Mouse (Mus musculus): ENCODE measurements at regions not wholly inside any gene's neighbourhood (a gene's known extent, or its start where the extent isn't known, plus 50 kb on each side); places are given as distances from the start of the nearest gene placed in this dataset.

DNA sequence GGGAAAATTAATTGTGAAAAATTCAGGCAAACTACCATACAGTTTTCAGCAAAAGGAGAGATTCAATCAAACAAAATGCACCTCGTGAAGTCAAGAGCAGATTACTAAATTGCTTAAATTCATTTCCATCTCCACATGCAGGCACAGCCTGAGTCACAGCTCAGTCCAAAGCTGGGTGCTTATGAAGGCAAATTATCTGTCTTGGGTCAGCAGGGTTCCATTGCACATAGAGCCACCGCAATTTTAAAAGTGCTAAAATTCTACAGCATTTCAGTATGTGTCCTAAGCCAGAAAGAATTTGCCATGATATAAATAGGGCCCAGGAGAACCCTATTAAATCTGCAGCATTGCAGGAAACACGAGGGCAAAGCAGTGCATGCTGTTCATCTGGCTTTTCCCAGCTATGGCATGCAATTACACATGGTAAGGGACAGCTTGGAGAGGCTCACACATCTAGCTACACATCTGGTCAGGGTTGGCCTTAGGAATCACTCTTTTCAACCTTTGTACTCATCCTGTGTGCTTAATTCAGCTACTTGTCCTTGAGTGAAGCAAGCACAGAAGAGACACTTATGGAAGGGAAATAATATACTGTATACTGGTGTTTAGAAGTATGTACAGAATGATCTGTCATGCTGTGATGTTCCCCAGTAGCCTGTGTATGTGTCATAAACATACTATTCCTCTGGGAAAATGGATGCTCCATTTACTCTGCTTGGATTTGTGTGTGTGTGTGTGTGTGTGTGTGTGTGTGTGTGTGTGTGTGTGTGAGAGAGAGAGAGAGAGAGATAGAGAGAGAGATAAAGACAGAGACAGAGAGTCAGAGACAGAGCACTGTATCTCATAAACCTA lies 271.0 kb upstream of the Myo3a start:
- TF ChIP-seq EP300 (optimal IDR thresholded peaks at IDR 0.05) (no peak), CTCF (IDR thresholded peaks at IDR 0.05; ENCODE audit: low read depth) (no peak)
- H3K4me2 ChIP-seq (replicated peaks; ENCODE audit: low read depth): no peak overlapping the region
- H3K27me3 ChIP-seq (ENCODE audit: control insufficient read depth, insufficient read depth, low read length): no peaks in the 10 kb centered on the region
- no peak for DNase-seq (ENCODE audit: low spot score)
- no peaks in the 10 kb centered on the region for H3K36me3 ChIP-seq (ENCODE audit: control insufficient read depth, insufficient read depth, low read length)
- no peak overlapping the region for H3K27ac ChIP-seq (replicated peaks)
- no peaks in the 10 kb centered on the region for H3K9me3 ChIP-seq (ENCODE audit: control insufficient read depth, low read length)
- ATAC-seq (ENCODE audit: low FRiP score, low TSS enrichment): no peak
- H3K9ac ChIP-seq (ENCODE audit: low read length): no peak overlapping the region
- WGBS: 65% methylated on average over 3 of the region's 3 CpGs
- no peak overlapping the region for H3K4me3 ChIP-seq (ENCODE audit: low read depth, low read length)
- no peaks in the 10 kb centered on the region for H3K4me1 ChIP-seq (replicated peaks; ENCODE audit: control insufficient read depth, insufficient read depth)

DNA sequence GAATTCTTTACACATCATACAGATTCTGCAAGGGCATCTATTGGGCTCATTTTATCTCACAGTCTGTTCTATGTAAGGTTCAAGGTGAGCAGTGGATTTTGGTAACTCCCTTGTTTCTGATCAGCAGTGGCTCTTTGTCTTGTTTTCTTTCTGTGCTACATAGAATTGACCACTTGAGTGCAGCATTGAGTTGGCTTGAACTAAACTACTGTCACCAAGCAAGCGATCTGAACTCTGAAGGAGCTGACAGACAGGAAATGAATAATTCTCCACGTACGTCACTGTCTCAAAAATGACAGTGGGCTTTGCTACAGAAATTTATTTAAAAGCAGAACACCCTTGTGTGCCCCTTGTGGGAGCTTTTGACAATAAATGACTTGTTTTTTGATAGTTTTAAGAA lies 268.9 kb upstream of the Myo3a start:
- Histone ChIP-seq H3K27me3 (ENCODE audit: control insufficient read depth, insufficient read depth, low read length) (no peaks in the 10 kb centered on the region), H3K4me1 (replicated peaks; ENCODE audit: control insufficient read depth, insufficient read depth) (no peaks in the 10 kb centered on the region), H3K4me3 (ENCODE audit: low read depth, low read length) (no peak overlapping the region), H3K9ac (ENCODE audit: low read length) (no peak overlapping the region), H3K27ac (replicated peaks) (no peak overlapping the region), H3K4me2 (replicated peaks; ENCODE audit: low read depth) (0 out of 2 replicates have a peak overlapping the region, but pooled peaks have one; percentile 23), H3K9me3 (ENCODE audit: control insufficient read depth, low read length) (no peaks in the 10 kb centered on the region), H3K36me3 (ENCODE audit: control insufficient read depth, insufficient read depth, low read length) (no peaks in the 10 kb centered on the region)
- TF ChIP-seq CTCF (IDR thresholded peaks at IDR 0.05; ENCODE audit: low read depth) (peak; percentile 84), EP300 (optimal IDR thresholded peaks at IDR 0.05) (no peak)
- WGBS: under 1% methylated on average over 3 of the region's 3 CpGs
- ATAC-seq (ENCODE audit: low FRiP score, low TSS enrichment) (peak; percentile 77), DNase-seq (ENCODE audit: low spot score) (peak; percentile 29)

DNA sequence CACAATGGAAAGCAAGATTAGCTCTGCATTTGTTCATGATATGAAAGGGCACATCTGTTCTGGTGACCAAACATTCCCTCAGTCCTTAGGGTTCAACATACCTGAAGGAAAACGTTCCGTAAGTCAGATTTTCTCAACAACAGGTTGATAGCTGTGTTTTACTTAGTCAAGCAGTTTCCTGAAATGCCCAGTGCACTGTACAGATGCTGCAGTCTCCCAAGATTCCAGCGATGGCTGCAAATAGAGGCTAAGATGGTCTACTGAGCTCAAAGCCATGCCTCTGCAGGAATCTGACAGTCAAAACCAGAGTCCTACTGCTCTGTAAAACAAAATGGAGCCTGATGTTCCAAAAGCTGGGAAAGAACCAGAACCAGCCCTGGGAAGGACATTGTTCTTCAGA lies 268.5 kb upstream of the Myo3a start:
- Histone ChIP-seq H3K9me3 (ENCODE audit: control insufficient read depth, low read length) (no peaks in the 10 kb centered on the region), H3K4me3 (ENCODE audit: low read depth, low read length) (no peak overlapping the region), H3K4me2 (replicated peaks; ENCODE audit: low read depth) (0 out of 2 replicates have a peak overlapping the region, but pooled peaks have one; percentile 23), H3K27me3 (ENCODE audit: control insufficient read depth, insufficient read depth, low read length) (no peaks in the 10 kb centered on the region), H3K36me3 (ENCODE audit: control insufficient read depth, insufficient read depth, low read length) (no peaks in the 10 kb centered on the region), H3K4me1 (replicated peaks; ENCODE audit: control insufficient read depth, insufficient read depth) (no peaks in the 10 kb centered on the region), H3K9ac (ENCODE audit: low read length) (no peak overlapping the region), H3K27ac (replicated peaks) (no peak overlapping the region)
- TF ChIP-seq EP300 (optimal IDR thresholded peaks at IDR 0.05): no peak
- no peak for TF ChIP-seq CTCF (IDR thresholded peaks at IDR 0.05; ENCODE audit: low read depth)
- ATAC-seq (ENCODE audit: low FRiP score, low TSS enrichment) (no peak; the same call in 1 of the 2 replicates), DNase-seq (ENCODE audit: low spot score) (no peak)
- WGBS: 38% methylated on average over 3 of the region's 3 CpGs

DNA sequence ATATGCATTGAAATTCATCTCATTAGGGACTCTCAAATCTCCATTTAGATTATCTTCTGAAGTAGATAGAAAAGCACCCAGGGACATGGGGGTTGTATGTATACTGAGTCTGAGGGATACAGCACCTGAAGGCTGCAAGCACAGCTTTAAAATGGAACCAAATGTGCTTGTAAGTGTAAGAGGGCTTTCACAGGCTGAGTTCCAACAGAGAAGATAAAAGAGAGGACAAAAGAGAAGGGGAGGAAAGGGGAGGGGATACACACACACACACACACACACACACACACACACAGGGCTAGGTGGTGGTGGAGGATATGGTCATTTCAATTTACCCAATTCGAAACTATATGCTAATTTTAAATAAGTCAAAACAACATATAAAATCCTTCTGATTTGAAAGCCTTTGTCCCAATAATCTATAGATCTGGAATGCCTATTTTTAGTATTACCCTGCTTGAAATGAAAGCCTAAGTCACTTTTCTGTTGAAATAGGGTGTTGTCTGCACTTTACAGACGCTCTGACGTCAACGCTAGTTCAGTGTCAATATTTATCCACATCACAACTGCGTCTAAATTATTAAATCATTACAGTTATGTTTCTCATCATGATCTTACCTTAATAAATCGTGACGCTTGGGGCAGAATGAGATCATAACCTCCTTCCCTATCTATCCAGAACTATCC lies 263.8 kb upstream of the Myo3a start:
- H3K36me3 ChIP-seq (ENCODE audit: control insufficient read depth, insufficient read depth, low read length): no peaks in the 10 kb centered on the region
- no peaks in the 10 kb centered on the region for H3K4me1 ChIP-seq (replicated peaks; ENCODE audit: control insufficient read depth, insufficient read depth)
- H3K4me2 ChIP-seq (replicated peaks; ENCODE audit: low read depth): no peak overlapping the region; the same call in 1 of the 2 replicates
- H3K27me3 ChIP-seq (ENCODE audit: control insufficient read depth, insufficient read depth, low read length): no peaks in the 10 kb centered on the region
- no peak overlapping the region for H3K4me3 ChIP-seq (ENCODE audit: low read depth, low read length)
- no peaks in the 10 kb centered on the region for H3K9me3 ChIP-seq (ENCODE audit: control insufficient read depth, low read length)
- H3K27ac ChIP-seq (replicated peaks): no peak overlapping the region
- TF ChIP-seq EP300 (optimal IDR thresholded peaks at IDR 0.05) (no peak), CTCF (IDR thresholded peaks at IDR 0.05; ENCODE audit: low read depth) (no peak)
- DNase-seq (ENCODE audit: low spot score) (no peak), ATAC-seq (ENCODE audit: low FRiP score, low TSS enrichment) (peak; percentile 74)
- H3K9ac ChIP-seq (ENCODE audit: low read length): no peak overlapping the region
- 3% methylated on average over 7 of the region's 7 CpGs for WGBS

DNA sequence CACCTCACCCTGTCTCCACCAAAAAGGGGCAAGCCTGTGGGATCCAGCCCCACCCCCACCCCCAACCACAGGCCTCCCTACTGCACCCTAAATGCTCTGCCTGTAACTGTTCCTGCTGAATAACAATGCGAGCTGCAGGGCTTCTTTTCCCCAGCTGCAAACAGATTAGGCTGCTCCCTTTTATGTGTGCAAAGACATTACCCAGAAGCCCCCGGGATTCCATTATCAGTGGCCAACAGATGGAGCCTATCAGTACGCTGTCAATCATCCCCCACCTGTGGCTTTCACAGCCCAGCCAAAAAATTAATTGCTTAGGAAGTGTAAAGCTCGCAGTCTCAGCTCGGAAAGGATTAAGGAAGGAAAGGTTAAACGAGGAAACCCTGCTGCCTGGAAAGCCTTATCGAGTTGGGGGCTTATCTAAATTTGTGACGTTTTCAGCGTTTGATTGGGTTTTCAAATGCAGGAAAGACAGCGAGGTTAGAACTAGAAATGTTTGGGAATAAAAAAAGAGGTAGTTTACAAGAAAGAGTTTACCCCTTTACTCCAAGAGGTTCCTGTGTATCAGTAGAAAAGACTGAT lies 263.2 kb upstream of the Myo3a start:
- no peaks in the 10 kb centered on the region for H3K27me3 ChIP-seq (ENCODE audit: control insufficient read depth, insufficient read depth, low read length)
- H3K36me3 ChIP-seq (ENCODE audit: control insufficient read depth, insufficient read depth, low read length): no peaks in the 10 kb centered on the region
- TF ChIP-seq CTCF (IDR thresholded peaks at IDR 0.05; ENCODE audit: low read depth): no peak
- TF ChIP-seq EP300 (optimal IDR thresholded peaks at IDR 0.05): no peak
- no peaks in the 10 kb centered on the region for H3K9me3 ChIP-seq (ENCODE audit: control insufficient read depth, low read length)
- H3K27ac ChIP-seq (replicated peaks): no peak overlapping the region
- DNase-seq (ENCODE audit: low spot score) (peak; percentile 41), ATAC-seq (ENCODE audit: low FRiP score, low TSS enrichment) (peak; percentile 77)
- no peak overlapping the region for H3K4me3 ChIP-seq (ENCODE audit: low read depth, low read length)
- under 1% methylated on average over 10 of the region's 10 CpGs for WGBS
- no peaks in the 10 kb centered on the region for H3K4me1 ChIP-seq (replicated peaks; ENCODE audit: control insufficient read depth, insufficient read depth)
- no peak overlapping the region; the same call in 1 of the 2 replicates for H3K4me2 ChIP-seq (replicated peaks; ENCODE audit: low read depth)
- no peak overlapping the region for H3K9ac ChIP-seq (ENCODE audit: low read length)

All from stomach, postnatal 0 days (tissue).